Mouse (Mus musculus) C2C12 (cell line): ENCODE data around the gene Pla2g4a. TPM values are rescaled to one million over a fixed set of nuclear protein-coding genes. Genes with fewer than 3 reads are reported as not detected.

Source experiments
- H3K27me3 ChIP-seq: one replicate; pipeline ENCODE4 v1.6.1; 2011; ENCODE audit not compliant: control insufficient read depth, insufficient read depth, insufficient read length
- H3K36me3 ChIP-seq: one replicate; pipeline ENCODE4 v1.6.1; 2011; ENCODE audit not compliant: control insufficient read depth, insufficient read depth
- H3K4me3 ChIP-seq: one replicate; pipeline ENCODE4 v1.5.1; 2011; ENCODE audit warnings: mild to moderate bottlenecking, control low read depth; ENCODE audit not compliant: poor library complexity, insufficient read depth, severe bottlenecking
- H3K79me2 ChIP-seq: one replicate; pipeline ENCODE4 v1.6.1; 2011; ENCODE audit not compliant: control insufficient read depth, insufficient read depth
- H3K79me3 ChIP-seq: one replicate; pipeline ENCODE4 v1.6.1; 2011; ENCODE audit warnings: low read depth, control low read depth
- H3ac ChIP-seq: one replicate; pipeline ENCODE3; 2011; ENCODE audit warnings: low read depth; ENCODE audit not compliant: control insufficient read depth, insufficient read length
- CEBPB ChIP-seq: IDR thresholded peaks from one replicate; pipeline ENCODE4 v1.6.1; 2011; ENCODE audit warnings: low read depth, mild to moderate bottlenecking, control low read depth, moderate library complexity
- CTCF ChIP-seq: IDR thresholded peaks from one replicate; pipeline ENCODE4 v1.5.1; 2011; ENCODE audit not compliant: control insufficient read depth, insufficient read depth, insufficient read length
- FOSL1 ChIP-seq: IDR thresholded peaks from one replicate; pipeline ENCODE4 v1.8.0; 2011; ENCODE audit warnings: mild to moderate bottlenecking, low read length; ENCODE audit not compliant: poor library complexity, insufficient read depth, severe bottlenecking
- MAX ChIP-seq: IDR thresholded peaks from one replicate; pipeline ENCODE4 v1.6.1; 2011; ENCODE audit warnings: mild to moderate bottlenecking, control low read depth
- MYOD1 ChIP-seq: IDR thresholded peaks from one replicate; pipeline ENCODE4 v1.6.1; 2011; ENCODE audit warnings: low read depth; ENCODE audit not compliant: control insufficient read depth, insufficient read length
- MYOG ChIP-seq: IDR thresholded peaks from one replicate; pipeline ENCODE4 v1.6.1; 2011; ENCODE audit not compliant: control insufficient read depth, insufficient read length; ENCODE audit errors: extremely low read depth
- USF1 ChIP-seq: IDR thresholded peaks from one replicate; pipeline ENCODE4 v1.6.1; 2011; ENCODE audit warnings: low read depth, mild to moderate bottlenecking, control low read depth, moderate library complexity
- polyA plus RNA-seq: library from polyadenylated mRNA; unstranded; fragments of >200 nt; fragmentation: generic; extraction: Trizol; gene quantifications from one replicate; pipeline ENCODE4 v1.2.1, GENCODE M21; 2012; ENCODE audit warnings: missing spikeins

Pla2g4a gene
- polyA plus RNA-seq, 1 experiment = 7.0 TPM

DNA sequence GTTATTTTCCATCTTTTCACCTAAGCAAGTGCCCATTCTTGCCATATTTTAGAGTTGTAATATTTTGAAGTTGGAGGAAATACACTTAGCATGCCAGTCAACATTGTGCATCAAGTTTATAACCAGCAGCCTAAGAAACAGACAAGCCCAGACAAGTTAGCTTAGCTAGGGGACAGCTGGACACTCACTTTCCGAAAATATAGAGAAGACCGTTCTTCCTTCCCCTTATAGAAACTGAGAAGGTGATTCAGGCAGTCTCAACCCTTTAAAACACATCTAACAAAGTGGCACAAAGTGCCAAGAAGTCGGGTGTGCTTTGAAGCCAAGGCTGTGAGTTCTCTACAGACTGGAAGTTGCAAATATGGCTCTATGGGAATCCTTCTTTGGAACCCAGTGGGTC, 10.4 kb downstream of the Pla2g4a start:
- Histone ChIP-seq H3K79me3 (no peaks in the 10 kb centered on the region), H3K79me2 (peaks cover 13% of the 10 kb centered on the region), H3K36me3 (no peaks in the 10 kb centered on the region), H3K27me3 (no peaks in the 10 kb centered on the region), H3K4me3 (no peak overlapping the region), H3ac (no peak overlapping the region)
- TF ChIP-seq MYOD1 = no peak
- no peak for TF ChIP-seq CEBPB
- no peak for TF ChIP-seq FOSL1
- no peak for TF ChIP-seq USF1
- no peak for TF ChIP-seq MAX
- no peak for TF ChIP-seq CTCF
- no peak for TF ChIP-seq MYOG

GRCm38 (mm10) chr1:149950254-149950653, 10.8 kb downstream of the Pla2g4a start:
- Histone ChIP-seq H3K79me2 (peaks cover 10% of the 10 kb centered on the region), H3K79me3 (no peaks in the 10 kb centered on the region), H3K27me3 (no peaks in the 10 kb centered on the region), H3K4me3 (no peak overlapping the region), H3ac (no peak overlapping the region), H3K36me3 (no peaks in the 10 kb centered on the region)
- TF ChIP-seq CTCF (no peak), MAX (no peak), FOSL1 (no peak), CEBPB (no peak), MYOG (no peak)

DNA sequence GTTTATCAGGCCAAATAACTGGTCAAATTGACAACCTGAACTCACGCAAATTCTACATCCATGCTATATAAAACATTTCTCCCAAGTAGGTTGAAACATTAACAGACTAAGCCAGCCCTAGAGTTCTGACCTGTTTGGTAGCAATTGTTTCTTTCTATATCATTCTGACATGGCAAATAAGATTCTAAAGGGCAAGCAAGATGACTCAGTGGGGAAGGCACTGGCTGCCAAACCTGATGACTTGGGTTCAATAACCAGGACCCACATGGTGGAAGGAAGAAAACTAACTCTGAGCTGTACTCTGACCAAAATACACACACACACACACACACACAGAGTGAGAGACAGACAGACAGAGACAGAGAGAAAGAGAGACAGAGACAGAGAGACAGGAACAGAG, 11.8 kb downstream of the Pla2g4a start:
- no peak overlapping the region for H3ac ChIP-seq
- H3K79me2 ChIP-seq = peaks cover 10% of the 10 kb centered on the region
- TF ChIP-seq MYOG = no peak
- no peak for TF ChIP-seq FOSL1
- no peak for TF ChIP-seq USF1
- TF ChIP-seq MYOD1 = no peak
- TF ChIP-seq CTCF = no peak
- TF ChIP-seq MAX = no peak
- no peak for TF ChIP-seq CEBPB
- H3K36me3 ChIP-seq = no peaks in the 10 kb centered on the region
- H3K79me3 ChIP-seq = no peaks in the 10 kb centered on the region
- no peak overlapping the region for H3K4me3 ChIP-seq
- no peaks in the 10 kb centered on the region for H3K27me3 ChIP-seq

- no peak overlapping the region for H3ac ChIP-seq
- TF ChIP-seq MAX (no peak), MYOD1 (no peak), CTCF (no peak), USF1 (no peak), FOSL1 (no peak), CEBPB (no peak), MYOG (no peak)
- H3K27me3 ChIP-seq = no peaks in the 10 kb centered on the region
- peaks cover 10% of the 10 kb centered on the region for H3K79me2 ChIP-seq
- H3K79me3 ChIP-seq = no peaks in the 10 kb centered on the region
- H3K36me3 ChIP-seq = no peaks in the 10 kb centered on the region
- no peak overlapping the region for H3K4me3 ChIP-seq
Observed at GRCm38 (mm10) chr1:149948066-149948825, 12.8 kb downstream of the Pla2g4a start.

DNA sequence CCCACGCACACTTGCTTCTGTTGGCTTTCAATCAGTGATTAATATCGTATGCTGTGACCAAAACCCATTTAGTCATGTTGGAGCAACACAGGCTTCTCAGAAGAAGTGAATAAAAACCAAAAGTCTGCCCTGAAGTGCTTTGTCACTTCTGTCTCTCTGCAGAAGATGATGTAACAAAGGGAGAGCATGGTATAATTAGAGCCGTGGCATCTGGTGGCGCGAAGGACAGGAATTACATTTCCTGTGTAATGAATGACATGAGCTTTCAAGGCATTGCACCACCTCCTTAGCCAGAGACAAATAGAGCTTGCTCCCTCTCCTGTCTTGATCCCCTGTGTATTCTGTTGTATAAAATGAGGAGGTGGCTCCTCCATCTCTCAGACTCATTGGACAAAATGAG, 14.1 kb downstream of the Pla2g4a start:
- H3K36me3 ChIP-seq = no peaks in the 10 kb centered on the region
- peaks cover 10% of the 10 kb centered on the region for H3K79me2 ChIP-seq
- H3ac ChIP-seq = no peak overlapping the region
- no peaks in the 10 kb centered on the region for H3K79me3 ChIP-seq
- TF ChIP-seq MYOD1 (no peak), CEBPB (peak; percentile 43), FOSL1 (no peak), USF1 (no peak), CTCF (no peak), MAX (no peak), MYOG (no peak)
- H3K27me3 ChIP-seq = no peaks in the 10 kb centered on the region
- no peak overlapping the region for H3K4me3 ChIP-seq

GRCm38 (mm10) chr1:149946432-149946831, 14.7 kb downstream of the Pla2g4a start:
- Histone ChIP-seq H3K4me3 (no peak overlapping the region), H3K79me3 (no peaks in the 10 kb centered on the region), H3K27me3 (no peaks in the 10 kb centered on the region), H3K36me3 (no peaks in the 10 kb centered on the region), H3ac (no peak overlapping the region), H3K79me2 (peaks cover 10% of the 10 kb centered on the region)
- TF ChIP-seq CEBPB (peak; percentile 63), MYOG (no peak), MYOD1 (peak; percentile 76)
